Mouse (Mus musculus): Measurements from ENCODE around the gene BC051142.

GRCm38 (mm10) chr17:34459255-34459654, 60.6 kb downstream of the BC051142 start:
- no peak for TF ChIP-seq GATA1 (IDR thresholded peaks at IDR 0.05; ENCODE audit: low read length)
- no peak for TF ChIP-seq TAL1 (IDR thresholded peaks at IDR 0.05; ENCODE audit: low read length)

Measured in erythroblast, embryonic 14.5 days (primary cell).